In the genomic region with DNA sequence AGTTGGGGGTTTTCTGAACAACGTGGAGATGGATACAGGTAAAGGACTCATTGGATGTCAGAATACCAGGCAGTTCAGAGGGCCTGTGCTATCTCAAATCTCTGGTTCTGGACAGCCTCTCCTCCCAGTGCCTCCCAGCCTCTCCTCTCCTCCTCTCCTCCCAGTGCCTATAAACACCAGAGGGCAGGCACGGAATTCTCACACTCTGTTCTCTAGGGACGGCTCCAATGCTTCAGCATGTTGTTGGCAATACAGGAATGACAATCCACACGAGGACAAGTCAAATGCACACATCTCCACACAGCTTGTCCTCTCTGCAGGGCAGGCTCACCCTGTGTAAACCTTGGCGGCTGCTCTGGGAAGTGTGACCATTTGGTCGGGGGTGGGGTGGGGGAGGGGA, we compare ENCODE assay signal across 11 mouse cellular contexts.
A peak's percentile ranks its signal among the peaks of the same experiment; 100 is the strongest.
DNase-seq lines count a peak whose midpoint lies in the region; ATAC-seq lines count a peak whose summit lies in the region.
"Had no signal": no experiment of that assay in that cellular context is flagged by ENCODE, and none has a peak within 500 bp of the region (broad histone marks: within the 10 kb centered on the region; RNA-seq: fewer than 3 reads in every experiment).

No protein-coding gene starts in this region.

- no peak overlapping the region for H3K4me2 ChIP-seq in heart, embryonic 14.5 days (ENCODE audit: low read length)
- no peak overlapping the region for H3K4me2 ChIP-seq in stomach, embryonic 15.5 days
- H3K4me2 ChIP-seq in forebrain, embryonic 13.5 days = no peak overlapping the region
- H3K4me2 ChIP-seq: limb, embryonic 13.5 days; midbrain, embryonic 12.5 days had no signal

- H3K9me3 ChIP-seq in heart, embryonic 14.5 days (ENCODE audit: control insufficient read depth, low read length) = no peaks in the 10 kb centered on the region
- H3K9me3 ChIP-seq in stomach, embryonic 15.5 days = no peaks in the 10 kb centered on the region
- no peaks in the 10 kb centered on the region for H3K9me3 ChIP-seq in forebrain, embryonic 13.5 days (replicated peaks)
- H3K9me3 ChIP-seq: limb, embryonic 13.5 days; midbrain, embryonic 12.5 days had no signal

- peaks cover 30 to 32% of the 10 kb centered on the region in 2 experiments for H3K4me1 ChIP-seq in heart, embryonic 14.5 days (ENCODE audit: control insufficient read depth in 2 of 2, insufficient read depth in 2 of 2, low read length in 2 of 2)
- 0 out of 2 replicates have a peak, but pooled peaks cover 5% of the 10 kb centered on the region for H3K4me1 ChIP-seq in stomach, embryonic 15.5 days
- H3K4me1 ChIP-seq in forebrain, embryonic 13.5 days = peaks cover 34% of the 10 kb centered on the region

- no peak for DNase-seq in frontal cortex, postnatal 36 days (ENCODE audit: low spot score in 2 of 2)
- peak; percentile 17 to 34 for DNase-seq in lung, adult 18-20 months
- DNase-seq in lung, postnatal 4 days = no peak
- DNase-seq in urinary bladder, postnatal 4 days (ENCODE audit: low spot score in 2 of 2) = no peak

- no peaks in the 10 kb centered on the region for H3K36me3 ChIP-seq in heart, embryonic 14.5 days (ENCODE audit: control insufficient read depth, insufficient read depth, low read length)
- H3K36me3 ChIP-seq in stomach, embryonic 15.5 days = no peaks in the 10 kb centered on the region
- no peaks in the 10 kb centered on the region for H3K36me3 ChIP-seq in forebrain, embryonic 13.5 days (ENCODE audit: poor library complexity, severe bottlenecking)
- H3K36me3 ChIP-seq: limb, embryonic 13.5 days; midbrain, embryonic 12.5 days had no signal

- 6% methylated on average over 6 of the region's 6 CpGs for WGBS in heart, embryonic 14.5 days
- 14% methylated on average over 6 of the region's 6 CpGs for WGBS in stomach, embryonic 15.5 days
- 66% methylated on average over 6 of the region's 6 CpGs for WGBS in forebrain, embryonic 13.5 days

- H3K4me3 ChIP-seq in heart, embryonic 14.5 days (ENCODE audit: control insufficient read depth in 1 of 2, insufficient read depth in 1 of 2, low read depth in 1 of 2, low read length in 2 of 2) = no peak overlapping the region
- H3K4me3 ChIP-seq in stomach, embryonic 15.5 days (replicated peaks) = no peak overlapping the region
- H3K4me3 ChIP-seq in forebrain, embryonic 13.5 days = no peak overlapping the region
- H3K4me3 ChIP-seq: limb, embryonic 13.5 days; midbrain, embryonic 12.5 days had no signal

- ATAC-seq in frontal cortex, adult (ENCODE audit: low TSS enrichment) = peak; percentile 17; the same call in 1 of the 2 replicates
- no peak for ATAC-seq in heart, embryonic 14.5 days (ENCODE audit: insufficient number of reproducible peaks, insufficient read depth, low FRiP score, low read depth)
- ATAC-seq in stomach, embryonic 15.5 days (ENCODE audit: insufficient read depth, low FRiP score, low read depth) = 0 out of 2 replicates have a peak, but pooled peaks have one; percentile 21
- no peak for ATAC-seq in forebrain, embryonic 13.5 days
- ATAC-seq: activated CD4-positive, CD25-positive, alpha-beta regulatory T cell, adult 4 months had no signal

- no peaks in the 10 kb centered on the region for H3K27me3 ChIP-seq in heart, embryonic 14.5 days (ENCODE audit: control insufficient read depth, insufficient read depth, low read length)
- H3K27me3 ChIP-seq in stomach, embryonic 15.5 days (replicated peaks) = no peaks in the 10 kb centered on the region
- H3K27me3 ChIP-seq in forebrain, embryonic 13.5 days = no peaks in the 10 kb centered on the region
- H3K27me3 ChIP-seq: limb, embryonic 13.5 days; midbrain, embryonic 12.5 days had no signal

- peak overlapping the region; percentile 25 to 48; a peak in 2 of 4 replicates for H3K27ac ChIP-seq in heart, embryonic 14.5 days (replicated peaks in 1 of 2; ENCODE audit: control insufficient read depth in 1 of 2, insufficient read depth in 1 of 2, low read depth in 2 of 2, low read length in 2 of 2)
- no peak overlapping the region for H3K27ac ChIP-seq in stomach, embryonic 15.5 days
- H3K27ac ChIP-seq in forebrain, embryonic 13.5 days = no peak overlapping the region
- H3K27ac ChIP-seq: limb, embryonic 13.5 days; midbrain, embryonic 12.5 days had no signal

- no peak overlapping the region for H3K9ac ChIP-seq in heart, embryonic 14.5 days (ENCODE audit: low read length)
- H3K9ac ChIP-seq in stomach, embryonic 15.5 days = no peak overlapping the region
- no peak overlapping the region for H3K9ac ChIP-seq in forebrain, embryonic 13.5 days
- H3K9ac ChIP-seq: limb, embryonic 13.5 days; midbrain, embryonic 12.5 days had no signal

Comparison
In these comparisons a context has a peak if more than half of its experiments do, and no peak if none do; other contexts are left out.
1. DNase-seq: peak in lung, adult 18-20 months (2 of 2); none in frontal cortex, postnatal 36 days (0 of 2), lung, postnatal 4 days (0 of 2) and urinary bladder, postnatal 4 days (0 of 2).
2. ATAC-seq: peak in frontal cortex, adult (single experiment) and stomach, embryonic 15.5 days (single experiment); none in heart, embryonic 14.5 days (single experiment) and forebrain, embryonic 13.5 days (single experiment).
3. H3K27ac ChIP-seq: peak in heart, embryonic 14.5 days (2 of 2); none in stomach, embryonic 15.5 days (single experiment) and forebrain, embryonic 13.5 days (single experiment).